Mouse (Mus musculus) cerebellum, adult 8-10 months (tissue): ENCODE results near the gene Brd2.

ENCODE experiments used
- DNase-seq: peaks from one replicate; pipeline ENCODE4 v3.0.0; 2022

Gene Brd2

DNA sequence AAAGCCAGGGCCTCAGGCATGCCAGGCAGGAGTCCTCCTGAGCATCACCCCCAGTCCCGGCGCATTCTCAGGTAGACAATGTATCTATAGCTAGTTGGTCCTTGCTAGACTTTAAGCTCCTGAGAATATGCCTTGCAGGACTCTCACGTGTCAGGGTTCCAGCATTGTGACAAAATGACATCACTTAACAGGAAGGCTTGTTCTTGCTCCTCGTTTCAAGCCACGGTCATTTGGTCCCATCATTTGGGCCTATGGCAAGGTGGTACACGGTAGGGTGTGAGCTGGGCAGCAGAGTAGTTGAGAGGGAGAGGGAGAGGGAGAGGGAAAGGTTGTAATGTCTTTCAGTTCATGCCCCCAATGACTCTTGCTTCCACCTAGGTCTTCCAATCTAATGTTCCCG lies 9.5 kb upstream of the Brd2 start:
- no peak for DNase-seq

DNA sequence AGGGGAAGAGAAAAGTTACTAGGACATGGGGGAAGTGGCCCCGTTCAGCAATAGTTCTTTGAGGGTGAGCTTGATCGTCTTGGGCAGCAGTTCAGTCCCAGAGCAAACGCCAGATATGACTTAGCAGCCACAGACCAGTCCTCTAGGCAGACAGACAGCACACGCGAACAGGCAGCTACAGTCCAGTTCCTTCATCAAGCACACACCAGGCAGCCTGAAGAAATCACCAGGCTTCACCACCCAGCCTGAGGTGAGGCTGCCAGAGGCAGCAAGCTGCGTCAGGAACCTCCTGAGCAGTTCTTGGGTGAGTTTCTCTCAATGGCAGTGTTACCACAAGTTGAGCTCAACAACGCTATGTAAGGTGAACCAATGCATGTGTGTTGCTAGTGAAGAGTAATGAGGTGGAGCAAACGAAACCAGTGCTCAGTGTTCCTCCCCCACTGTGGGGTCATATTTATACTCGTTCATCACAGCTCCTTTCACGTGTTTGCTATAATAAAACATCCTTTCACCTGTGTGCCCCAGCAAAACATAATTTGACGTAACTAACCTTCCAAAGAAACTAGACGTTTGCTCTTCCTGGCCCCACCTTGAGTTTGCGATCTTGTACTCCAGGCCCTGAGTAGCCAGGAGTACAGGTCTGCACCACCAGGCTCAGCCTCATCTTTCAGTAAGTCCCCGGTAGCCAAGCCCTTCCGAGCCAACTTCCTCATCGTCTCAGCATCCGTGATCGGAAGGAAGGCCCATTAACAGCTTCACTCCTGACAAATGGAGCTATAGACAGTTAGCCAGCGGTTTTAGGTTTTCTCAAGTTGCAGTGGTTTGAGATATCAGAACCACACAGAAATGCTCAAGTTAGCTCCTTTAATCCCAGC lies 7.9 kb upstream of the Brd2 start:
- no peak for DNase-seq

DNA sequence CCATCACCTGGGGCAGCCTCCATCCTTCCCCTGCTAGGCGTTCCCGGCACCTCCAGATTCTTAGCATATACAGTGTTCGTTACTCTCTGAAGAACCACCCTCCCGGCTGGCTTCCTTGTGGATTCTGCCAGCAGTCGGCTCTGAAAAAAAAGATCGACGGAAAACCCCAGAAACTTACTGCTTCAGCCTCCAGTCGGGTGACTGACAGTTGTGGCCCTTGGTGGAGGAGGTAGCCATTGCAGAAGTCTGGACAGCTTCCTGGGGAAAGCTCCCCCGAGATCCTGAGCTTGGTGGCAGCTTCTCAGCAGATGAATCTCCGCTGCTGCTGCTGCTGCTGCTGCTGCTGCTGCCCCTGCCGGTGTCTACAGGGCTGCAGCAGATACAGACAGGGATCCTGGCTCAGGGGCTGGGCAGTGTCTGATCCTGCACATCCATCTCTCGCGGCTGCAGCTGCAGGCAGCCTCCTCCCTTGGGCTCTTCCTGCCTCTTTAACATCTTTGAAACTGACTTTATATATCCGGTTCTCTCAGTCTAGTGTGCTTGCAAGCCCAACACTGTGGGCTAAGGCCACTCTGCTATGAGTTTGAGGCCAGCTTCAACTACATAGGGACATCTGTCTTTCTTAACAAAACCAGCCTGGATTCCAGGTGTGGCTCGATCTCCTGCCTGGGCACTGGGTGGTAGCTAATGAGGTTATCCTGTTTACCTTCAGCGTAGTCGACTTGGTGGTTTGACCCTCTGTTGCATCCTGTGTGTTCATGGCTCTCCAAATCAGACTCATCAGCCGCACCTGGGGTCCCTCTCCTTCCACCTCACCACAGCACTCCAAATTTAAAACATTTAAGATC lies 6.7 kb upstream of the Brd2 start:
- no peak for DNase-seq

DNA sequence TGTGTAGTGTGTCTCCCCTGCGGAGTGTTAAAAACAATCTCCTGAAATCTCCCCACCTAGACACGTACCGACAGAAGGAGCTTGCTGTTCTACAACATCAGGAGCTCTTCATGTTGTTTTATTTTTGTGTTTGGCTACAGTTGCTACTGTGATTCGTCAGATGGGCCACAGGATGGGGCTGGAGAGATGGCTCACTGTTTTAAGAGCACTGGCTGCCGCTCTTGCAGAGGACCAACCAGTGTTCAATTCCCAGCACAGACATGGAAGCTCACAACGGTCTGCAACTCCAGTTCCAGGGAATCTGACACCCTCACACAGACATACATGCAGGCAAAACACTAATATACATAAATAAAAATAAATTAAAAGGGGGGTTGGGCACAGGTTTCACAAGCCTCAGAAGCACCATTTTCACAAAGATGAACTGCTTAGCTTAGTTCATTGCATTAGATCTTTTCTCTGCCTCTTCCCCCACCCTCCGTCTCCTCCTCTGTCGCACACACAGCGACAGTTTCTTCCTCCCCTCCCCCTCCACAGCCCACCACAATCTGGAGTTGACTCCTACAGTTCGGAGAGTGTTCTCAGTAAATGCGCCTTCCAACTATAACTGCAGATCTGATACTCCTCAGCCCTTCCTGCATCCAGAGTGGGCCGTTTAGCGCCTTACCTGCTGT lies 6.0 kb upstream of the Brd2 start:
- DNase-seq = no peak

DNA sequence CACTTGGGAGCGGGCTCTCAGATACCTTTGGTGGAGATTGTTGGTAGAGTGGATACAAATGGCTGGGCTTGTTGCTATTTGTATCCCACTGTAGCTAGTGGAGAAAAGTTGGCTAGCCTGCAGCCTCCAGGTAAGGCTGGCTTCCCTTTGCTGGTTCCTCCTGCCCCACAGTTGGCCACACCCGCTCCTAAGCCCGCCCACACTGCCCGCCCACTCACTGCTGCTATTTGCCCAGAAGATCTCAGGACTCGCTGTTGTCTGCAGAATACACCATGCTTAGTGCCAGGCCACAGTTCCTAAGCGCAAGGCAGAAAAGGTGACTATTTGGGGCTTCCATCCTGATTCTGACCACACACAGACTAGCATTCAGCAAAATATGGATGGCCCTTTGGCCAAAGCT lies 5.0 kb upstream of the Brd2 start:
- DNase-seq = peak; percentile 51

DNA sequence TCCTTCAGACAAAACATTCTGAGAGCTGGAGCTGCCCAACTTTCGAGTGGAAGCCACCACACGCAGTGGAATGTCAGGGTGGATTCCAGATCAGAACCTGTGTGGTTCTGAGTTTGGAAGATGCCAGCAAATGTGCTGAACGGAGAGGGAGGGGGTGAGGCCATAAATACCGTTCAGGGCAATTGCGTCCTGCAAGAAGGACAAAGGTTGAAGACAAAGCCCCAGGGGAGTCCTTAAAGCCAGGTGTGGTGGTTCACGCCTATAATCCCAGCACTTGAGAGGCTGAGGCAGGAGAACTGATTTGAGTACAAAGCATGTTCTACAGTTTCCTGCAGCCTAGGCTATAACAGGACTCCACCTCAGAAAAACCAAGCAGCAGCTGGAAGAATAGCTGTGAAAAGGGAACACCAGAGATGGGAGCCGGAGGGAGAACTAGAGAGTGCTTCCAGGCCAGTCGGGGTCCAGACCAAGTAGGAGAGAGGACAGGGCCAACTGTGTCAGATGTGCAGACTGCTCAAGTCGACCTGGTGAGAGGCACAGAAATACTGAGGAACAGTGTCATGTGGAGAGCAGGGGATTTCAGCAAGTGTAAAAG lies 4.5 kb upstream of the Brd2 start:
- DNase-seq = peak; percentile 9

DNA sequence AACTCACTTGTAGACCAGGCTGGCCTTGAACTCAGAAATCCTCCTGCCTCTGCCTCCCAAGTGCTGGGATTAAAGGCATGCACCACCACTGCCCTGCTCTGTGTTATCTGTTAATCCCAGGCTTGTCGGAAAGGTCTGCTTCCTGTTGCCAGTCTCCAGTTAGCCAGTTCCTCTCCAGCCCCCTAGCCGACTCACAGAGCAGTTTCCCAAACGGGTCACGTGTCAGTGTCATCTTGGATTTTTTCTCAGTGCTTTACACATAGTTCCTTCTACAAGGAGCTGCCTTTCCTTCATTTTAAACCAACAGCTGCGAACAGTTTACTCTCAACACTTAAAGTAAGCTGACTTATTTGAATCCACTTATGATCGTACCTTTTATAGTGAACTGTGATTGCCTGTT lies 2.2 kb upstream of the Brd2 start:
- DNase-seq = peak; percentile 11

DNA sequence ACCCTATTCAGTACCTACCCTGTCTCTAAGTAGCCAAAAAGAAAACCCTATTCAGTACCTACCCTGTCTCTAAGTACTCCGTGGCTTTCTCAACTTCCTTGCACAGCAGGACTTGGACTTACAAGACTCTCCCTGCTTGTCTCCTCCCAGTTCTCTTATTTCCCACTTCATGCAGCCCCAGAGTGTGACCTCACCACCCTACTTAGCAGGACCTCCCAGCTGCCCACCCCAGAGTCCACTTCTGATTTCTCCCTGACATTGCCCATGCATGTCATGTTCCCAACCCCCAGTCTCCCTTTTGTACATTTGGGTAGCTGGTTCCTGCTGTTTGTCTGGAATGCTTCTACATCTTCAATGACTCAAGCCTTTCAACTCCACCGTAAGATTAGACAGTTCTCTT lies 1.1 kb upstream of the Brd2 start:
- DNase-seq = peak; percentile 28

DNA sequence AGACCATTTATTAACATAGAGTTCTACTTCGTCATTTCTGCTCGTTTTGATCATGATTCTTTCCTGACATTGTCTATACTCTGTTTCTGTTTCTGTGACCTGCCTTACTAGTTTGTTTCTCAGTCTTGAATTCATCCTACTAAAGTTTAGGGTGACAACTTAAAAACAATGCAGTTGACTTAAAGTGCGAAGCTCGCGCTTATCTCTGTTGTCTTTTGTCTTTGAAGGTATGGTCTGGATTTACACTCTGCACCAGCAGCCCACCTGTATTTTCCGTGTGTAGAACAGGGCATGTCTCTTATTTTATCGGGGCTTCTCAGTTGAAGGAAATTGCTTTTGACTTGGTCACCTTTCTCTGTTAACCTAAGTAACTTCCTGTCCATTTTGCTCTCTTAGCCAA lies 677 bp upstream of the Brd2 start:
- peak; percentile 22 for DNase-seq

DNA sequence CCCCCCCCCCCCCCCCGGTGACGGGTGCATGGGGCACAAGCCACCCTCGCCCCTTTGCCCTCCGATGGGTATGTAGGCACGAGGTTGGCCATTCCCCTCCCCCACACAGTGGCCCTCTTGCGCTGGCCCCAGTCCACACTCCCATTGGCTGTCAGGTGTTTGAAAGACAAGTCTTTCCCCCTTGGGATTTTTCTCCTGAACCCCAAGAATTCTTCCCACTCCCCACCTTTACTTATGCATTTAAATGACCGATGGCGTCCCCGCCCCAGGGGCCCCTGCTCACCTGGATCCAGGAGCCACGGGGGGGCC lies 601 bp downstream of the Brd2 start:
- peak; percentile 81 for DNase-seq

DNA sequence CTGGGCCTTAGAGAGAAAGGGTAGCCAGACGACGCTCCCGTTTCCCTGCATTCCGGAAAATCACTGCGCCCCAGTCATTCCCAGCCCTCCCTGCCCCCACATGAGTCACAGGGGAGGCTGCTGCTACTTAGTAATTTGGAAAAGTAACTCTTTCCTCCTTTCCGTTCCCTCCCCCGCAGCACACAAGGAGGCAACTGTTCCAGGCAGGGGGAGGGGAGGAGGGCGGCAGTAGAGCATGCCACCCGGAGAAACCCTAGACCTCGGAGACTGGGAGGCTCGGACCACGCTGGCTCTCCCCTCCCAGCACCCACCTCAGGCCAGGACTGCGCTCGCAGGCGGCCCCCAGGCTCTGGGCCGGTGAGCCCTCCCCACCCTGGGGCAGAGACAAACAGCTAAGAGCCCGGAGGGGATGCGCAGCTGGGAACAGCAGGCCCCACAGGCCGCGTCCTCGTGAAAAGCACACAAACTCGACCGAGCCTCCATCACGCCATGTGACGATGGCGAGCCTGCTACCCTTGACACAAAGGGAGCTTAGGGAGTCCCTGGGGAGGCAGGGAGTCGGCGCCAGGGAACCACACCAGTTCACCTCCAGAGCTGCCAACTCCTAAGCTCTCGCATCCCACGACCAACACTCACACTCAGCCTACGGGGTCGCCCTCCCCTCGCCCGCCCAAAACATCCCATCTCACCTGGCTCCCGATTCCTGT lies 1.1 kb downstream of the Brd2 start:
- peak; percentile 83 for DNase-seq

DNA sequence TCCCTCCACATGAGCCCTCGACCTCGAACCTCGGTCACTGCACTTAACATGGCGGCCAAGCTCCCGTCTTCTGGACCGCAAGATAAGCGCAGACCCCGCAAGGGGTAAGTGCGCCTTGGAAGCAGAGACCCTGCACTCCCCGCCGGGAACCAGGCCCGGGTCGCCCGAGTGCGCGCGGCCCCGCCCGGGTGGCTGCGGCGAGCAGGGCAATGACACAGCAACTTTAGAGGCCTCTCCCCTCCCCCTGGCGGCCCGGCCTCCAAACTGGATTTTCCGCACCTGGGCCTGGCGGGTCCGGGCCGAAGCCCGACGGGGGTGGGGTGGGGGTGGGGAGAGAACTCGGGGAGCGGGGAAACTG lies 1.6 kb downstream of the Brd2 start:
- peak; percentile 85 for DNase-seq

DNA sequence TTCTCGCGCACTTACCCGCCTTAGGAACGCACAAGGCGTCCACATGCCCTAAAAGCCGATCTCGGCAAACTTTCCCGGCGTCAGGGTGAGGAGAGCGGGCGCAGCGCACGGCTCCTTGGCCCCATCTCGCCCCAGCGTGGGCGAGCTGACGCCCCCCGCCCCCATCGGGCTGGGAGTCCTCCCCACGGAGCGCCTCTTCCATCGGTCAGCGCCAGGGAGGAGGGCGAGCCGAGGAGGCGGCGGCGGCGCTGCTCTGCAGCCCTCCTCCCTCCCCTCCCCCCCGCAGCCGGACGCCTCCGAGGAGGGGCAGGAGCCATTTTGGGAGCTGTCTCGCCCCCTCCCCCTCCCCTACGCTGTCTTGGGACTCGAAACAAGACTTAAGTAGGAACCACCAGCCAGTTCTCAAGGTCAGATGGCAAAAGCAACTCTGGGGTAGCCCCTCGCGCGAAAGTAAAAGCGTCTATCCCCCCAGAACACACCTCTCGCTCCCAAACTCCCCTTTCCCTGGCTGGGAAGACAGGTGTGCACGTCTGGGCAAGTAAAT lies 2.2 kb downstream of the Brd2 start:
- peak; percentile 88 for DNase-seq

DNA sequence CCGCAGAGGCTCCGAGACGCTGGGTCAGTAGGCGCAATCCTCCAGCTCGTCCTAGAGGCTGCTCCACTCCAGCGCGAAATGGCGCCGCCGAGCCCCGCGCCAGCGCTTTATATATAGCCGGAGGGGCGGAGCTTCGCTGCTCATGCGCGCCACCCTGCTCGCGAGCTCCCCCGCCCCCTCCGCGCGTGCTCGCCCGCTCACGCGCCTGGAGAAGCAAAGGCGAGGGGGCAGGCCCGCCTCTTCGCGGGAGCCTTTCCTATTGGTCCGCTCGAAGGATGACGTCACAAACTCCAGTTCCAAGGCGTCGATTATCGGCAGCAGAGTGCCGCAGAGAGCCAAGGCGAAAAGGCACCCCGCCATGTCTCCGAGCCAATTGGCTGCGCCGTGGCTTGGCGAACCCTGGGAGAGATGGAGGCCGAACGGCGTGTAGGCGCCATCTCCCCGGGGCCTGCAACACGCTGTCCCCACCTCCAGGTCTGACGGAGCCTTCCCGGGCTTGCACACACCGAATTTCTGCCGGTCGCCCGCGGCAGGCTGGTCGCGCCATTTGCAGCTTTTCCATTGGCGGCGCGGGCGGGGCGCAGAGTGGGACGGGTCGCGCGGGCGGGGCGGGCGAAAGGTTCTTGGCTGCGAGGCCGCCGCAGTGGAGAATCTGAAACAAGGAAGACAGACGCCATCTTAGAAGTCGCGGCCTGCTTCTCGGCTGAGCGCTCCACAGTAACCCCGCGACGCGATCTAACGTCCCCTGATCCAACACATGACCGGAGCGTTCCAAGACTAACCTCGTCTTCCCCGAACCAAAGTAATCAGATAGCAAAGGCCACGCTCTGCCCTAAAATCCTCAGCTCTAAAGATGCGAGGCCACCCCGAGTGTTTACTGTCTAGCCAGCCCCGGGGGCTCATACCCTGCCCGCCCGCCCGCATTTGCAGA lies 2.9 kb downstream of the Brd2 start, which contains the start of gene H2-DMa:
H2-DMa (plus strand) TSS at position 293 of the 931 bp plus-strand sequence.
- DNase-seq = peak; percentile 98

DNA sequence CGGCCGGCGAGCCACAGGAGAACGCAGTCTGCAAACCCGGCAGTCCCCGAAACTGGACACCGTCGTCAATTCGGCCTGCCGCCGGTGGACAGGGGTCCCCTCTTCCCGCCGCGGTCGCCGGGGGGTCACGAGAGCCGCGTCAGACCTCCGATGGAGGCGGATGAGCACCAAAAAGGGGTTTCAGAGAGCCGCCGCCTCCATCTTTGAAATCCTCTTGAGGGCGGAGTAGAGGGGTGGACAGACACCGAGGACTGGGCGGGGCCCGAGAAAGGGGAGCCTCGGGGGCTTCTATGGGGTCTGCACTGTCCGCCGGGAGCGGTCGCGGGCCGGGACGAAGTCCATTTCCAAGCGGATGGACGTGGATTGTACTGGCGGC lies 3.6 kb downstream of the Brd2 start:
- no peak for DNase-seq

DNA sequence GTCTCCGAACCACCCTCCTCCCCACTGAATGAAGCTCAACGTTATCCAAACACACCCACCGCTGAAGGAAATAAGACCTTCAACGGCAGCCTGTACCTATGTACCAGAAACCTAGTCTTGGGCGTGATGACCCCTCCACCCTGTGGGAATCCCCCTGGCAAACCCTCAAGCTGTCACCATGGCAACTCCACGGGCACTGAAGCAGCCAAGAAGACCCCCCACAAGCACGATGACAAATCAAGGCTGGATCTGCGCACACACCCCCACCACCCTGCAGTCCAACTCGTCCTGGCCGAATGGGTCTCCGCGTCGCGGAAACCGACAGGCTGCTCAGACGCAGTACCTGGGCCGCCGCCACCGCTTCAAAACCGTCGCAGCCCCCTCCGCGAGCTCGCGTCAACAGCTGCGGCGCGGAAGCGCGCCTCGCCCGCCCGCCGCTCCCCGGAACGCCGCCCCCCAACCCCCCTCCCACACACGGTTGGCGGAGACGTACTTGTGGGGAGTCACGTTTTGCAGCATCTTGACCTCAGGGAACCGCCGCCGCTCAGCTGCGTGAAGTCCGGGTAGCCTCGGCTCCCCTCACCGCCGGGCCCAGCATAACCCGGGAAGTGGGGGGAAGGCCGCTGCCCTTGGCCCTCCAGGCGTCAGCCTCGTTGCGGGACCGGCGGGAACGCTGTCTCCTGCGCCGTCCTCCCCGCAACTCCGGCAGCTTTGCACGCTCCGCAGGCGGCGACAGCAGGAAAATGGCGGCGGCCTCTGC lies 4.1 kb downstream of the Brd2 start:
- peak; percentile 65 for DNase-seq

DNA sequence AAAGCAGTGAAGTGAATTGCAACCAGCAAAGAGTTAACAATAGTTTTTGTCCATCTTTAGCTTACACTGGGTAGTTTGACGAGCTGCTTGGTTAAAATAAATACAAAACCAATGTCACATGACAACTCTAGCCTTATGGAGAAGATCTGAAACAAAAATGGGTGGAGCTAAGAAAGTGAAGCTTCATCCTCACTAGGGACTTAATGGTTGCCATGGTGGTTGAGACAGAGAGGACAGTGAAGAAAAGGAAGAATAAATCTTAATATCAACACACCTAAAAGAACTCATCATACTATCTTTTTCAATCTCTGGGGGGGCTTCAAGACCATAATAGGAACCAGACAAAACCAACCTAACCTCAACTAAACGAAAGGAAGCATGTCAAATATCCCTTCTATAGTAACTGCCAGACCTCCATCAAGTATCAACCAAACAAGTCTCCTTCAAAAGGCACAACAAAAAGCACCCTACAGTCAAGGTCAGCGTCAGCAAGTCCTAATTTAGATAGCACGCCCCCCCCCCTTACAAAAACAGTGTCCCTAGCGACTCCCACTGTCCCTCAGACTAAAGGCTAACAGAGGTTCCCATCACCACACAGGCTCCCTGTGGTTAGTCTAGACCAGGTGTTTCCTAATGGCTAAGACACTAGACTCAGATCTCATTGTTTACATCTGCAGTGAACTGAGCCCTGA lies 4.9 kb downstream of the Brd2 start:
- DNase-seq = peak; percentile 5

DNA sequence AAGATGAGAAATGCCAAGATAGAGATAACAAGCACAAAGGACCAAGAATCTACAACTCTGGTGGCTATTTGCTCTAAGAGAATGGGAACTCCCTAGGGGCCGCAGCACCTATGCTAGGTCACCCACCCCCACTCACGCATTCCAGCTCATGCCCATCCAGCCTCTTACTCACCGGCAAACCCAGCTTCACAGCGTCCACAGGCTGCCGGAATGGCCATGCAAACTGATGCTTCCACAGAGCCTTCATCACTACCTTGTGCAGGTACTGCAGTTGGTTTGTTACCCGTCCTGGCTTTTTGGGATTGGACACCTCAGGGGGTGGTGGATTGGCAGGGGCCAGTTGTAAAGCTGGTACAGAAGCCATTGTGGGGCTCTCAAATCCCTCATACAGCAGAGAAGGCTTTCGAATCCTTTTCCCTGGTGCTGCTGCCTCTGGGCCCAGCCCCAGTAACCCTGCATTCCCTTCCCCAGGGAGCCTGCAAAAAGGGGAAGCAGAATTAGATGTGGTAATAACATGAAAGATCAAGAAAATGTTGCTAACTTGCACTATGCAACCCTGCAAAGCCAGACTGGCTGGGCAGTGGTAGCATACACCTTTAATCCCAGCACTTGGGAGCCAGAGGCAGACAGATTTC lies 5.6 kb downstream of the Brd2 start:
- peak; percentile 36 for DNase-seq

DNA sequence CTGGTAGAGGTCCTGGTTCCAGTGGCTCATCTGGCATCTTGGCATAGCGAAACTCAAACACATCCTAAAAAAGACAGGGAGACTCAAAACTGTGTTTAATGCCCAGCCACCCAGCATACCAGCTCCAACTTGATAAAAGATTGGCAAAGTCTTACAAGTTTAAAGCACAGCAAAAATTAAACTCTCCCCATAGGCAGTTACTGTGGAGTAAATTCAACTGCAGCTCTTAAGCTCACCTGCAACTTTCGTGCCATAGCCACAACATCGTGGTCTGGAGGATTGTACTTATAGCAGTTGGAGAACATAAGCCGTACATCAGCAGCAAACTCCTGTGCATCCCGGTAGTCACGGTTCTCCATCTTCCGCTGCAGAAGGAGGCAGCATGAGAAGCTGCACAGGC lies 8.3 kb downstream of the Brd2 start:
- peak; percentile 6 for DNase-seq
